Mouse (Mus musculus): ENCODE data around the gene Smarcc2. TPM values are rescaled to one million over a fixed set of nuclear protein-coding genes. Genes with fewer than 3 reads are reported as not detected.

The Smarcc2 gene
- total and polyA plus RNA-seq, 2 experiments from 2014 or later, result 143 to 233 TPM

DNA sequence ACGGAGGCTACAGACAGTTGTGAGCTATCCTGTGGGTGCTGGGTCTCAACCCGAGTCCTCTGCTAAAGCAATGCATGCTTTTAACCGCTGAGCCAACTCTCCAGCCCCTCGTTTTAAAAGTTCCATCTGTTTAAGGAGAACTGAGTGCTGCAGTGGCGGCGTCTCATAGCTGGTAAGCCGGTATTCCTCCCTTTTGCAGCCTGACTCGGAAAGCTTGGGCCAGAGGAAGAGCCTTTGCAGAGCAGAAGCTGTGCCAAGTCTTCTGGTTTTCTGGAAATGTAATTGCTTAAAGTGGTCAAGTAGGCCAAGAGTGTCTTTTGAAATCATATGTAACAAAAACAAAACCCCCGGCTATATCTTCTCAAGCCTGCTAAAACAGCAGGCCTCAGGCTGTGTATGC lies 49.2 kb downstream of the Smarcc2 start:
- H3K27ac ChIP-seq (ENCODE audit: low read depth, low read length), result no peak overlapping the region
- no peaks in the 10 kb centered on the region for H3K4me1 ChIP-seq (ENCODE audit: insufficient read depth, low read length)
- WGBS, result 80% methylated on average over 9 of the region's 9 CpGs
- ATAC-seq (ENCODE audit: low FRiP score) (no peak), DNase-seq (ENCODE audit: low spot score) (no peak)
- TF ChIP-seq CTCF (IDR thresholded peaks at IDR 0.05), result no peak
- H3K9ac ChIP-seq (replicated peaks; ENCODE audit: low read length, poor library complexity, severe bottlenecking), result no peak overlapping the region
- H3K27me3 ChIP-seq (ENCODE audit: insufficient read depth, low read length), result no peaks in the 10 kb centered on the region
- no peak overlapping the region for H3K4me3 ChIP-seq (ENCODE audit: low read depth, low read length)
- no peaks in the 10 kb centered on the region for H3K9me3 ChIP-seq (ENCODE audit: low read length)
- H3K4me2 ChIP-seq (ENCODE audit: low read depth, low read length, poor library complexity, severe bottlenecking), result no peak overlapping the region
- H3K36me3 ChIP-seq (ENCODE audit: insufficient read depth, low read length), result peaks cover 9% of the 10 kb centered on the region

DNA sequence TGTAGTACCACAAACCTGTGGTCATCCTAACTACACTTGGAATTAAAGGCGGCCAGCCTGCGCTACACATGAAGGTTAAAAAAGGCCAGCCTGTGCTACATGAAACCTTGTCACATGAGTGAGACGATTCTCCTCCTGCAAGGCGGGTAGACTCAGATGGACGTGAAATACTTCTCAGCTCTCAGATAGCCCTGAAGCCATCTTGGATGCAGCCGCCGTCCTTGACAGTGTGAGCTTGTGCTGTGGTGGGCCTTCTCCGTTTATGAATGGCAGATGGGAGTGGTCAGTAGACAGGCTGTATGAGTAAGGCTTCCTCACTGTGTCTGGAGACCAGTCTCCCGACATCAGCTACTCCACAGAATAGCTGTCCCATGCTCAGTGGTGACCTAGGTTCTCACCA lies 50.2 kb downstream of the Smarcc2 start:
- WGBS, result 88% methylated on average over 9 of the region's 9 CpGs
- H3K4me2 ChIP-seq (ENCODE audit: low read depth, low read length, poor library complexity, severe bottlenecking), result no peak overlapping the region
- ATAC-seq (ENCODE audit: low FRiP score) (no peak), DNase-seq (ENCODE audit: low spot score) (no peak)
- no peak overlapping the region for H3K9ac ChIP-seq (replicated peaks; ENCODE audit: low read length, poor library complexity, severe bottlenecking)
- no peaks in the 10 kb centered on the region for H3K9me3 ChIP-seq (ENCODE audit: low read length)
- TF ChIP-seq CTCF (IDR thresholded peaks at IDR 0.05), result no peak
- H3K27me3 ChIP-seq (ENCODE audit: insufficient read depth, low read length), result no peaks in the 10 kb centered on the region
- H3K4me1 ChIP-seq (ENCODE audit: insufficient read depth, low read length), result no peaks in the 10 kb centered on the region
- H3K4me3 ChIP-seq (ENCODE audit: low read depth, low read length), result no peak overlapping the region
- no peak overlapping the region for H3K27ac ChIP-seq (ENCODE audit: low read depth, low read length)
- peaks cover 9% of the 10 kb centered on the region for H3K36me3 ChIP-seq (ENCODE audit: insufficient read depth, low read length)

DNA sequence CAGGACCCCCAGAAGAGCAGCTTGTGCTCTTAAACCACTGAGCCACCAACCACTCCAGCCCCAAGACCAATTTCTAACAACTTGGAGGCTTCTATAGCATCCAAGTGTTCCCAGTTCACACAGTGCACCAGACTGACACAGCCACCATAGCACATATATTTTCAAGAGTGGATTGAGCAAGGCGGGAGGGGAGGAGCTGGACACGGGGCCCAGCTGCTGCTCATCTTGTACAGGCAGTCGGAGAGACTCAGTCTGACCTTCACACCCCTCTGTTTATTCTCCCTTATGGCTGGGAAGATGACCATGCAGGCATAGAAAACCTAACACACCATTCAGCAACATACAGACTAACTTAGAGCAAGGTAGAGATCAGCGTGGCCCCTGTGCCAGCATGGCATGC lies 50.8 kb downstream of the Smarcc2 start:
- 84% methylated on average over 4 of the region's 4 CpGs for WGBS

DNA sequence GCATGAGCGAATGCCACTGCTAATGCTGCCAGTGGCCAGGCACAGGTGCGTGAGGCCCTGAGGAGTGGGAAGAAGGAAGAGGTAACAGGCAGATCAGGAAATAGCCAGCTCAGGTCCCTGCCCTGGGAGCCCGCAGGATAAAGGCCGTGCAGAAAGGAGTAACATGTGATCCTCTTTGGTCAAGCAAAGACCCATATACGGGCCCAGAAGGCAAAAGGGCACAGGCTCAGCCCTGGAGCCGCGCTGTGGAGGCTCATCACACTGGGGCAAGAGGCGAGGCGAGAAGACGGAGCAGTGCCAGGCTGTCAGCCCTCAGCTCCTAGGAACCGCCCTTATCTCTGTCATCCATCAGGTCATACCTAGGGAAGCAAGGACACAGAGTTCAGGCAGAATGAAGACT lies 51.3 kb downstream of the Smarcc2 start:
- Histone ChIP-seq H3K4me3 (ENCODE audit: low read depth, low read length) (no peak overlapping the region), H3K9ac (replicated peaks; ENCODE audit: low read length, poor library complexity, severe bottlenecking) (no peak overlapping the region), H3K27me3 (ENCODE audit: insufficient read depth, low read length) (no peaks in the 10 kb centered on the region), H3K4me1 (ENCODE audit: insufficient read depth, low read length) (no peaks in the 10 kb centered on the region), H3K9me3 (ENCODE audit: low read length) (no peaks in the 10 kb centered on the region), H3K27ac (ENCODE audit: low read depth, low read length) (no peak overlapping the region), H3K4me2 (ENCODE audit: low read depth, low read length, poor library complexity, severe bottlenecking) (no peak overlapping the region), H3K36me3 (ENCODE audit: insufficient read depth, low read length) (peaks cover 12% of the 10 kb centered on the region)
- WGBS, result 91% methylated on average over 11 of the region's 11 CpGs
- no peak for ATAC-seq (ENCODE audit: low FRiP score)
- DNase-seq (ENCODE audit: low spot score), result no peak
- TF ChIP-seq CTCF (IDR thresholded peaks at IDR 0.05), result no peak

More for the DNA sequence above, 50.8 kb downstream of the Smarcc2 start:
- no peak overlapping the region for H3K27ac ChIP-seq (ENCODE audit: low read depth, low read length)
- TF ChIP-seq CTCF (IDR thresholded peaks at IDR 0.05), result no peak
- no peaks in the 10 kb centered on the region for H3K9me3 ChIP-seq (ENCODE audit: low read length)
- ATAC-seq (ENCODE audit: low FRiP score) (no peak), DNase-seq (ENCODE audit: low spot score) (no peak)
- H3K4me1 ChIP-seq (ENCODE audit: insufficient read depth, low read length), result no peaks in the 10 kb centered on the region
- H3K36me3 ChIP-seq (ENCODE audit: insufficient read depth, low read length), result peaks cover 9% of the 10 kb centered on the region
- no peaks in the 10 kb centered on the region for H3K27me3 ChIP-seq (ENCODE audit: insufficient read depth, low read length)
- H3K9ac ChIP-seq (replicated peaks; ENCODE audit: low read length, poor library complexity, severe bottlenecking), result no peak overlapping the region
- H3K4me3 ChIP-seq (ENCODE audit: low read depth, low read length), result no peak overlapping the region
- H3K4me2 ChIP-seq (ENCODE audit: low read depth, low read length, poor library complexity, severe bottlenecking), result no peak overlapping the region

DNA sequence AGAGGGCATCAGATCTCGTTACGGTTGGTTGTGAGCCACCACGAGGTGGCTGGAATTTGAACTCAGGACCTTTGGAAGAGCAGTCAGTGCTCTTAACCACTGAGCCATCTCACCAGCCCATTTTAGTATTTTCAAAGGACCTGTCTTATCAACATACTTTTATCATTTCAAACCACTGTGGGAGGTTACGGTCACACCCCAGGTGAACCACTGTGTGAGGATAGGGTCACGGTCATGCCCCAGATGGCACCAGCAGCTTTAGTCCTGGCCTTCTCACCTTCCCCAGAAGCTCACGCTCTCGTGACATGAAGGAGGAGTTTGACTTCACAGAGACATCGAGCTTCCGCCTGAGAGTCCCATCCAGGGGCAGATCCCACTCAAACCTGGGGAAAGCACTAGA lies 52.1 kb downstream of the Smarcc2 start:
- TF ChIP-seq CTCF (IDR thresholded peaks at IDR 0.05), result no peak
- H3K27me3 ChIP-seq (ENCODE audit: insufficient read depth, low read length), result no peaks in the 10 kb centered on the region
- DNase-seq (ENCODE audit: low spot score) (no peak), ATAC-seq (ENCODE audit: low FRiP score) (no peak)
- peaks cover 12% of the 10 kb centered on the region for H3K36me3 ChIP-seq (ENCODE audit: insufficient read depth, low read length)
- no peaks in the 10 kb centered on the region for H3K4me1 ChIP-seq (ENCODE audit: insufficient read depth, low read length)
- H3K9me3 ChIP-seq (ENCODE audit: low read length), result no peaks in the 10 kb centered on the region
- H3K27ac ChIP-seq (ENCODE audit: low read depth, low read length), result no peak overlapping the region
- H3K4me2 ChIP-seq (ENCODE audit: low read depth, low read length, poor library complexity, severe bottlenecking), result no peak overlapping the region
- H3K9ac ChIP-seq (replicated peaks; ENCODE audit: low read length, poor library complexity, severe bottlenecking), result no peak overlapping the region
- WGBS, result 88% methylated on average over 9 of the region's 9 CpGs
- H3K4me3 ChIP-seq (ENCODE audit: low read depth, low read length), result no peak overlapping the region

DNA sequence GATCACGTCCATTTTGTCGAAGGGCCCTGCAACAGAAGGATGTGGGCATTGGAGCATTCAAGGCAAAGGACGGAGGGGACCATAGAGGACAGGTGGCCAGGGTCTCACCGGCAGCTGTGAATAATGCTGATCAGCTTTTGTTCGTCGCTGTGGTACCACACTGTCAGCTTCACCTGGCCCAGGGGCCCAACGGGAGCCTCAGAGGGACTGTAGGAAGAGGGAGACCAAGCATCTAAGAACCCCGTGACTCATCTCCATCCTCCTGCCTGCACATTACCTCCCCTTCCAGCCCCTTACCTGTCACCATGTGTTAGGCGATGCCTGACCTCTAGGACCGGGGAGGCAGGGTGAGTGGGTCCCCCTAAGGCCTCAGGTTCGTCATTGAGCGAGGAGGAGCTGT lies 52.7 kb downstream of the Smarcc2 start:
- Histone ChIP-seq H3K9ac (replicated peaks; ENCODE audit: low read length, poor library complexity, severe bottlenecking) (no peak overlapping the region), H3K36me3 (ENCODE audit: insufficient read depth, low read length) (peaks cover 12% of the 10 kb centered on the region), H3K9me3 (ENCODE audit: low read length) (no peaks in the 10 kb centered on the region), H3K27me3 (ENCODE audit: insufficient read depth, low read length) (peaks cover 4% of the 10 kb centered on the region; the same call in 1 of the 2 replicates), H3K4me1 (ENCODE audit: insufficient read depth, low read length) (no peaks in the 10 kb centered on the region), H3K4me3 (ENCODE audit: low read depth, low read length) (no peak overlapping the region), H3K4me2 (ENCODE audit: low read depth, low read length, poor library complexity, severe bottlenecking) (no peak overlapping the region), H3K27ac (ENCODE audit: low read depth, low read length) (no peak overlapping the region)
- DNase-seq (ENCODE audit: low spot score) (no peak), ATAC-seq (ENCODE audit: low FRiP score) (no peak)
- no peak for TF ChIP-seq CTCF (IDR thresholded peaks at IDR 0.05)
- WGBS, result 83% methylated on average over 12 of the region's 12 CpGs

Data from midbrain, postnatal 0 days (tissue).